Mouse (Mus musculus) spleen, adult 2 months (tissue): ENCODE data around the gene Gja10. TPM values are rescaled to one million over a fixed set of nuclear protein-coding genes. Genes with fewer than 3 reads are reported as not detected.

Experiments used
- DNase-seq, 2 experiments: peaks; one replicate each; pipeline versions ENCODE4 v3.0.0 to v3.0.0-alpha.2; 2012 to 2021; ENCODE audit warnings: low spot score in 2 of 2, low read depth in 1 of 2
- H3K27ac ChIP-seq: fragments of 200-500 bp; 2 replicates; pipeline ENCODE4 v1.5.1; 2012; ENCODE audit warnings: low read length, inconsistent platforms; ENCODE audit not compliant: insufficient read depth
- H3K27me3 ChIP-seq: fragments of 200-500 bp; 2 replicates; pipeline ENCODE4 v1.6.1; 2012; ENCODE audit warnings: mild to moderate bottlenecking, moderate library complexity, low read length, inconsistent platforms; ENCODE audit not compliant: control insufficient read depth, insufficient read depth
- H3K36me3 ChIP-seq: fragments of 200-500 bp; 2 replicates; pipeline ENCODE4 v1.6.1; 2012; ENCODE audit warnings: mild to moderate bottlenecking, low read length, inconsistent platforms; ENCODE audit not compliant: control insufficient read depth, insufficient read depth
- H3K4me1 ChIP-seq: fragments of 200-500 bp; 2 replicates; pipeline ENCODE4 v1.6.1; 2011; ENCODE audit warnings: inconsistent platforms; ENCODE audit not compliant: control insufficient read depth, insufficient read depth, insufficient read length
- H3K4me3 ChIP-seq: fragments of 200-500 bp; 2 replicates; pipeline ENCODE4 v1.5.1; 2011; ENCODE audit warnings: mild to moderate bottlenecking, inconsistent platforms; ENCODE audit not compliant: insufficient read depth, insufficient read length; ENCODE audit errors: extremely low read depth
- CTCF ChIP-seq: fragments of 200-500 bp; IDR thresholded peaks from 2 replicates; pipeline ENCODE4 v1.5.1; 2011; ENCODE audit warnings: mild to moderate bottlenecking, inconsistent platforms; ENCODE audit not compliant: insufficient read depth, insufficient read length, insufficient replicate concordance; ENCODE audit errors: extremely low read depth
- POLR2A ChIP-seq: fragments of 200-500 bp; IDR thresholded peaks from 2 replicates; pipeline ENCODE4 v1.6.1; 2011; ENCODE audit warnings: low read depth, low read length, inconsistent platforms
- WGBS: fragments of 180-500 bp; shearing (Covaris S2); methylation state at CpG from one replicate; pipeline ENCODE4 v1.1.7; 2018; 5-methylcytosine and 5-hydroxymethylcytosine counted together
- polyA plus RNA-seq: library from polyadenylated mRNA; depleted of rRNA; stranded (reverse); fragments of >200 nt; gene quantifications from 2 replicates; pipeline ENCODE4 v1.2.3, GENCODE M21; 2012; rRNA removed

Gja10 gene
- polyA plus RNA-seq, 1 experiment = 0.05 TPM

GRCm38 (mm10) chr4:32549150-32549549 is 53.4 kb downstream of the Gja10 start:
- TF ChIP-seq CTCF = no peak
- TF ChIP-seq POLR2A = no peak
- Histone ChIP-seq H3K4me3 (no peak overlapping the region), H3K36me3 (no peaks in the 10 kb centered on the region; the same call in 1 of the 2 replicates), H3K27ac (no peak overlapping the region), H3K4me1 (peaks cover 6% of the 10 kb centered on the region; the same call in 1 of the 2 replicates), H3K27me3 (no peaks in the 10 kb centered on the region)
- no peak for DNase-seq
- 100% methylated on average over 1 of the region's 1 CpGs for WGBS

Other genes with a start within 250 kb of the Gja10 start
- gene Casp8ap2, start 12.7 kb upstream of the Gja10 start, polyA plus RNA-seq = 1.7 and 2.2 TPM in 2 replicates
- gene Mdn1, start 54.4 kb upstream of the Gja10 start, polyA plus RNA-seq = 8.9 and 13.6 TPM in 2 replicates
- 4.3 and 5.4 TPM in 2 replicates for gene Lyrm2, start 197.5 kb upstream of the Gja10 start, polyA plus RNA-seq